Mouse (Mus musculus): Measurements from ENCODE around the gene Psmd5.

The Psmd5 gene

DNA sequence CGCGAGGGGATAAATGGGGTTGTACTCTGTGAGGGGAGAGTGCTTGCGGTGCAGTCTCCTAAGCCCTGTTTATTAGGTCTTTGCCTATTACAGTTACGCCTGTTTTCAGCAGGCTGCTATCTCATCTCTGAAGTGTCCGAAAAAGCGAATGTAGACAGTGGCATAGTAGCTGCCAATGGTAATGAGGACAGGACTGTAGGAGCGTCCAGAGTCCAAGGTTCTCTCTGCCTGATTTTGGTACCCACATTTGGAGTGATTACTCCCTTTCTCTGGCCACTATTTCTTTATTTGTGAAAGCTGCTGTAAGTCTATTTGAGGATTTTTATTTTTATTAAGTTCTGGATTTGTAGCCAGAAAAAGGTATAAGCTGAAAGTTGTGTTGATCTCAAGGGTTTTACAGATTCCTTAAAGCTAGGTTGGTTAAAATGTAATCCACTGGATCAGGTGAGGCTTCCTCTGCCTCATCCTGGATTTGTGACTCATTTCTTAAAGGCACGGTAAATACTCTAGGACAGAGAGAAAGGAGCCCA lies at the start of gene Psmd5:
TSS of gene Psmd5 (minus strand) at position 153 of the 530 bp plus-strand sequence.
- no peak for DNase-seq (ENCODE audit: low spot score in 2 of 2)

DNA sequence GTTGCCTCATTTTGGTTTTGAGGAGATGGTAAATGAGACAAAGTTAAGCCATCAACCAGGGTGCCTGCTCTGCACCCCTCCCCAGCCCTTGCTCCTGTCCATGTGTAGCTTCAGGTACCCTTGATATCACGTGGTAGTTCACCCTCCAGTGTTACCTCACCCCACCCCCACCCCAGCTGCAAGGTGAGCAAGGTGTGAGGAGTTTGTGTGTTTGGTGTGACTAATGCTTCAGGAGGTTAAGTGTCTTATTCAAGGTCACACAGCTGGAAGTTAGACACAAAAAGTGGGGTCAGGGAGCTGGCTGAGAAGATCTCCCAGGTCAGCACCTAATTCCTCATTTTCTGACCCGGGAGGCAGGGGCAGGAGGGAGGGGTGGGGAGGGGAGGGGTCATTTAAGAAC lies 48.0 kb upstream of the Psmd5 start:
- DNase-seq (ENCODE audit: low spot score in 2 of 2): no peak

DNA sequence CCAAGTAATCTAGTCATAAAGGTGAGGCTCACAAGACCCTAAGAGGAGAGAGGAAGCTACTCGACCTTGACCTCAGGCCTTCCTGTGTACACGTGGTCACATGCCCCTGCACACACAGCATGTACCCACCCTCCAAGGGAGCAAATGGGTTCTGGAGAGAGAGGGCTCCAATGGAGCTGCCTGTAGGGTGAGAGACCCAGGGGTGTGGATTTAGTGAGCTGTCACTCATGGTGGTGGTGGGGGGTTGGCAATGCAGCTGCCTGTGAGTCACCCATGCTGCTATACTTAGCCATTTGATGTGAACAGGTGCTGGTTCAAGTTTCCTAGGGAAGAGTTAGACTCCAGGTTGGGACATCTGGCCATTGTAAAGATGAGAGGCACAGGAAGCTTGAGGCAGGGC lies 45.4 kb upstream of the Psmd5 start:
- DNase-seq (ENCODE audit: low spot score in 2 of 2): no peak

DNA sequence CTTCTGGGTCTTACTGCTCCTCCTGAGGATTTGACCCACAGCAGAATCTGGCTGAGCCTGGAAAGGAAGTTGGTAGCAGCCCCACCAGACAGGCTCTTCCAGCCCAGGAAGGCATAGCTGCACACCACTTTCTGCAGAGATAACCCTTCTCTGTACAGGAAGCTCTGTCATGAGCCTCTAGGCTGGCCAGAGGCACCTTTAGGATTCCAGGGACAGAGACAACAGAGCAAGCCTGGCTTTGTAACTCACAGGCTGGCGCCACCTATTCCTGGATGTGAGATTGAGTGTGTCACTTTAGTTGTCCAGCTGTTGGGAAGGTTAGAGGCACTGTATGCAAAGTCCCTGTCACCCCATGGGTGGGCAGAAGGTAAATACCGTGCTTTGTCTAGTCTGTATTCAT lies 40.3 kb upstream of the Psmd5 start:
- DNase-seq (ENCODE audit: low spot score in 2 of 2): no peak

DNA sequence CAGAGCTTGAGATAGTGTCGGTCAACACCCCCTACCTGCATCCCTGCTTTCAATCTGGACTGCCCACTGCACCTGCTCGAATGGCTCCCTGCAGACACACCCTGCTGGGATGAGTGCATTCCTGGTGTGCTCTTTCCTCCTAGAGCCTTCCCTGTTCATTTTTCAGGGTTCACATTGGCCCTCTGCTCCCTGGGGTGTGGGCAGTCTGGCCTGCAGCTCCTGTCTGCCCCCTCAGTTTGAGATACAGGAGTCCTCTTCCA lies 40.0 kb upstream of the Psmd5 start:
- DNase-seq (ENCODE audit: low spot score in 2 of 2): no peak

DNA sequence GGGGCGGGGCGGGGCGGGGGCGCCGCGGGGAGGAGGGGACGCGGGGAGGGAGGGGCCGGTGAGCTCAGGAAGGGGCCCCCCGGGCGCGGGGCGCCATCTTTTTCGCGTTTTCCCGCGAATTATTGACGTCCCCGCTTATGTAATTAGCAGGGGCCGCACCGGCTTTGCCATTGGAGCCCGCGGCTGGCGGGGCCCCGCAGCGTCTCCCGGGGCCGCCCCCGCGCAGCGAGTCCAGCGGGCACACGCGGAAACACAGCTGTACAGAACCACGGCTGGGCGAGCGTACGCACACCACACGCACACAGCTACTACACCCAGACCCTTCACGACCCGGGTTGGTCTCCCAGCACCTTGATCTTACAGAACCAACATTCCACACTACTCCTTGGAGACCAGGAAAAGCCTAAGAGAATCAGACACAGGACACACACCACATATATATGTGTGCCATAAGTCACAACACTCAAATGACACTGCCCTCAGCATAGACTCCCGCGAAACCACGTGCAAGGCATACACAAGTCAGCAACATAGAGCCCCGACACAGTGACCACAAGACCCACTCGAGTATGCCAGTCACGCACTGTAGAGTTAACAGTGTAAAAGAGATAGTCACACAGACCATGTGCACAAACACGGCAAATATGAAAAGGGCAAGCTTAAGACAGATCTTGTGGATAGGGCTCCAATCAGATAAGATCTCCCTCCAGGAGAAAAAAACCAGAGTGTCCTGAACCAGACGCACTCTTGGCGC lies 39.5 kb upstream of the Psmd5 start:
- peak in 1 of 2 experiments; percentile 33 for DNase-seq (ENCODE audit: low spot score in 2 of 2)

DNA sequence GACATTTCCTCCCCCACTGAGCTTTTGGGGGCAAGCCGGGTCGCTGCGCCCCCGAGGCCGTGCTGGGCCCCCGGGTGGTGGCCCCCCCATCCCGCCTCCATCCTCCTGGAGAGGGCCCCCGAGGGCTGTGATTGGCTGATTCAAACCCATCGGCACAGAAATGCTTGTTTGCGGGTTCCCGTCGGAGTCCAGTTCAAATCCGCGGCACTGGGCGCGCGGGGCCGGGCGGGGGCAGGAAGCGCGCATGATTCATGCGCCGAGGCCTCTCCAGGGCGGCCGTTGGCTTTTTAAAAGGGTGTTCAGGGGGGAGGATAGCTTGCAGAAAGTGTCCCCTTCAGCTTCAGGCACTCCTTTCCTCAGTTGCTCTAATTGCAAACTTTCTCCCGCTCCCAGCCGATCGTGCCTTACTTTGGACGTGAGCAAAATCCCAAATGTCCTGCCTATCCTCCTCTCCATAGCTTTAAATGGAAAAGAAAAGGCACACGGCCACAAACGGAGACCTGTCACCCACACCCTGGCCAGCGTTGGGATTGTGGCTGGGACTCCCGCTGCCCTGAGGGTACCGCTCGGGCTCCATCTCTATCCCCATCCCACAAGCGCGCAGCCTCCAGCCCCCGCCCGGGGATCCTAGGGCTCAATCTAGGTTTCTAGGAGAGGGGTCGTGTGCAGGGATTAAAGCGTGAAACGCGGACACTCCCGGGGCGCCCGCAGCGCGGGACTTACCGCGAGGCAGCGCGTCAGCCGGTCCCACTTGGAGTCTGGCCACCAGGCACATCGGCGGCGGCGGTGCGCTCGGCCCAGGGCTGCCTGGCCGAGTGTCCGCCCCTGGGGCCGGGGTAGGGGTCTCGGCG lies 38.7 kb upstream of the Psmd5 start, which contains the start of gene Phf19:
TSS of gene Phf19 (minus strand) at position 809 of the 851 bp plus-strand sequence.
- DNase-seq (ENCODE audit: low spot score in 2 of 2): peak; percentile 23 to 32

DNA sequence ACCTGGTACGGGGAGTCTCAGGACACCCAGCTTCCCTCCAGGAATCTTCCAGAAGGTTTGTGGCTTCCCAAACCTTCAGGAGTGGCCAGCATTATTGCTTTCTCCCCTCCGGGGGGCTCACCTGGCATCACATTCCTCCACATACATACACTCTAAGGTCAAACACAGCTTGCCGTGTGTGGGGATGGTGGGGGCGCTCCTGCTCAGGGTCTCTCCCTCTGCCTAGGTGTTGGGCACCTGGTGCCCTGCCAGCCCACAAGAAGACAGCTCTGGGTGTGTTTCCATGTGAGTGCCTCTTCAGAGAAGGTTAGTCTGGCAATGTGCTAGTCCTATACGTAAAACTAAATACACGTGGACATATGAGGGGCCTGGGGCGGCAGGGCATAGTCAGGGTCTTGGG lies 37.8 kb upstream of the Psmd5 start:
- DNase-seq (ENCODE audit: low spot score in 2 of 2): no peak

DNA sequence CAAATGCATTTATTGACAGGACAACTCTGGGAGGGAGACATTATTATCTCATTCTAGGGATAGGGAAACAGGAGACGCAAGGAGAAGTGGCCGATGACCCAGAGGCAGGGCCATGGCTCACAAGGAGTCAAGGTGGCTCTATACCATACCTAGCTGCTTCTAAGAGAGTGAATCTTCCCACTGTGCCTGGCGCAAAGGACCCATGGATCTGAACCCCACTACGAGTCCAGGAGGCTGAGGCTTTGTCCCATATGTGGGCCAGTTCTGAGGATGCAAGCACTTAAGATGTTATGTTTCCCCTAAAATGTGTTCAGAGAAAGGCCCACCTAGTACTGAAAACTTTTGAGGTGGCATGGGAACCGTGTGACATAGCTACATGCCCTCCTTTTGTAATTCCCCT lies 37.1 kb upstream of the Psmd5 start:
- no peak for DNase-seq (ENCODE audit: low spot score in 2 of 2)

DNA sequence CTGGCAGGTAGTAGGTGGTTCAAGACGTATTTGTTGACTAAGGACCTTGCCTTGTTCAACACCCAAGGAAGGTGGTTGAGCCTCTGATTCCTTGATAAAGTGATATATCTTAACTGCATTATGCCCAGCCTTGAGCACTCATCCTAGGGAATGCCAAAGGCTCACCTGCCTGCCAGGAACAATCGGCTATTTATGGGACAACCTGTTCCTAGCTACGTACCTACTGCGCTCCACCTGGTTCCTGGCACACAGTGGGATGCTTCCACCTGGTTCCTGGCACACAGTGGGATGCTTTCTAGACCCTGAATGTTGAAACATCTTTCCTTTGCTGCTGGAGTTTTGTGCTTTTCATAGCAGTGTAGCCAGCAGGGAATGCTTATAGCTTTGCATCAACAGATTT lies 35.0 kb upstream of the Psmd5 start:
- no peak for DNase-seq (ENCODE audit: low spot score in 2 of 2)

DNA sequence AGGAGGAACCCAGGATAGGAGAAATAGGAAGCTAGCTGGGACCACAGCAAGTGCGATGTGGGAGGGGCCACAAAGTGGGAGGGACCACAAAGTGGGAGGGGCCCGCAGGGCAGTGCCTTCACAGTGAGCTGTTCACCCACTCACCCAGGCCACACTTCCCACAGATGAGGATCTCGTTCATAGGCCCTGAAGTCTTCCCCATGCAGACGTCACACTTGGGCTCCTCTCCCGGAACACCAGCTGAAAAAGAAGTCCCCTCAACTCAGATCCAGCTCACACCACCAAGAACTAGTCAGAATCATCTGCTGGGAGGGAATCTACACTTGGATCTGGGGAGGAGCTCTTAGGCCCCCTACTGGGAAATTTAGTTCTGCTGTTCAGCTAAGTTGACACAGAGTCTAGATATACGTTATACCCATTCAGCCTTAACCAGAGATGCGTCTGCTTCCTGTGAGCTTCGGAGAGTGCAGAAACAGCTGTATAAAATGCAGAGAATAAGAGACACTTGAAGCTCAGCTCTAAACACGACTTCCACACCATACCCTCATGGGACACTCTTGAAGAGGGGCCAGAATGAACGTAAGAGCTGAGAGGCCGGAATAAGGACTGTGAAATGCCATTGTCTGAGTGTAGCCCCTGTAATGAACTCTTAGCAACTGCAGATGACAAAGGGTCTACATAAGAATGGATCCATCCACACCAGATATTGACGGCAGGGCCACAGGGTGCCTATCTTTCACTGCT lies 32.3 kb upstream of the Psmd5 start:
- DNase-seq (ENCODE audit: low spot score in 2 of 2): peak; percentile 54 to 67

DNA sequence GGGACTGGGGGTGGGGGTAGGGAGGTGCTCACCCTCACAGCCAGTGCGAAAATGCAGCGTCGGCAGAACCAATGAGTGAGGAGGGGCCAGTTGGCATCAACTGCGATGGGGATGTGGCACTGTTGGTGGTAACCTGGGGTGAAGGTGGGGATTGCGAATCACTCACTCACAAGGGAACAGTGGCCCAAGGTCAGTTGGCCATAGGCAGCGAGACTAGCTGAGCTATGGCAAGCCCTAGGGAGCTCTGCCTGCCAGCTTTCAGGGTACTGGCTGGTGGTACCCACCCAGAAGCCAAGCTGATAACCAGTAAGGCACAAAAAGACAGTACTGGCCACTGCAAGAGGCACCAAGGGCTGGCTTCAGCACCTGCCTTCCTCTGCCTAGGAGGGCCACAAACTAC lies 31.7 kb upstream of the Psmd5 start:
- no peak for DNase-seq (ENCODE audit: low spot score in 2 of 2)

DNA sequence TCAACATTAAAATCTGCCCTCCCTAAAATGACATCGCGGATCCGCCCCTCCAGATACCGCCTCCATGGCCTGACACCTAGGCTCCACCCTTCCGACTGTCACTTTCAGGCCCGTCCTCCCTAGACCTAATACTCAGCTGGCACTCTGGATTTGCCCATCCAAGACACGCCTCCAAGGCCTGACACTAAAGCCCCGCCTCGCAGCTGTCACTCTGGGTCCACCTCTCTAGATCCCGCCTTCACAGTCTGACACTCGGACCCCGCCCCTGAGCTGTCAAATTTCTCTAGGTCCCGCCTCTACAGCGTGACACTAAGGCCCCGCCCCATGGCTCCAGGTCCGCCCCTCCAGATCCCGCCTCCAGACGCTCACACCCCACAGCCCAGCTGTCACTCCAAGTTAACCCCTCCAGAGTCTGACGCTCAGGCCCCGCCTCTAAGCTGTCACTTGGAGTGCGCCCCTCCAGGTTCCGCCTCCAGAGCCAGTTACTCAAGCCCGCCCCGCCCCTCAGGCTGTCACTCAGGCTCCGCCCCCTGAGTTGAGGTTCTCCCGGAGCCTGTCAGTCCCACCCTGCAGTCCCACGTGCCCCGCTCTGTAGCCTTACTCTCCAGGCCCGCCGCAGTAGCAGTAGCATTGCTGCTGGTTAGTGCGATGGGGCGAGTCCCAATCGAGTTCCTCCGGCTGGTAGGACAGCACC lies 30.2 kb upstream of the Psmd5 start:
- peak; percentile 94 to 96 for DNase-seq (ENCODE audit: low spot score in 2 of 2)

DNA sequence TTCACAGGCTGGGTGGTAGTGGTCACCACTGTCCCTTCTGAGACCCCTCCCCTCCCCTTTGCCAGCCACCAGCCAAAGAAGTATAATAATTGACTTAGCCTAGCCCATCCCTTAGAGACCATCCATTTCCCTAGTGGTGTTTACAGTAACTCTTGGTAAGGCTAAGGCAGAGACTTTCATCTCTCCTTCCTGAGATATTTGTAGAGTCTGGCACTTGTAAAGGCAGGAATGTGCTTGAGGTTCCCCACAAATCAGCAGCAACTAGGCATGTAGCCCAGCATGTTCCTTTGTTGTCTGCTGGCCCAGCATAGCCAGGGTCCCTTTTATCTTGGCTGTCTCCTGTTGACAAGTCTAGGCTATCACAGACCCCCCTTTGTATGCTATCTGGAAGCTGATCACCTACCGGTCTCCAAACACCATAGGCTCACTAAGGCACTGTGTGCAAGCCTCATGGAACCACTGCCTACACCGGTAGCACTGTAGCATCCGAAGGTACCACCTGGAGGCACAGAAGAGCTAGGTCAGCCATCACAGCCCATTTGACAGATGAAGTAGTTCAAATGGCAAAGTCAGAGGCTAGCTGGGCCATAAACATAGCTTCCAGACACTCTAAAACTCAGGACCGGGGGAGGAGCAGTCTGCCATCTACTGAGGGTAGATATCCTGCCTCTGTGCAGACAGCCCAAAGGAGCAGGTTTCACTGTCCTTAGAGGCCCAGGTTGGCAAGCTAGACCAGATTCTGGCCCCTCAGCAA lies 29.1 kb upstream of the Psmd5 start:
- DNase-seq (ENCODE audit: low spot score in 2 of 2): no peak

DNA sequence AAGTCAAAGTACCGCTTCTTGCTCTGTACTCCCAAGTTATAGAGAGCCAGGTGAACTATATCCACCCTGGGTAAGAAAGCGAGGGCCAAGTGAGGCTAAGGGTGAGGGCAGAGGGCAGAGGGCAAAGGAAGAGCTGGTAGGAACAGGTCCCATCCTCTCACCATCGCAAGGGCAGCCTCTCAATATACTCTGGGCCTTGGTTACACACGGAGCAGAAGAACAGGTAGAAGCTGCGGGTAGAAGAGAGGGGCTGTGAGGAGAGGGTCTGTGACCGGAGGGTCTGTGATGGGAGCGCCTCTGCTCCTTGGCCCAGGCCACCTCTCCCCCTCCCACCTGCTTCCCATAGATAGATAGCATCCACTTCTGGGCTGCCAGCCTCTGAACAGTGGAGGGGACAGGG lies 28.4 kb upstream of the Psmd5 start:
- no peak for DNase-seq (ENCODE audit: low spot score in 2 of 2)

DNA sequence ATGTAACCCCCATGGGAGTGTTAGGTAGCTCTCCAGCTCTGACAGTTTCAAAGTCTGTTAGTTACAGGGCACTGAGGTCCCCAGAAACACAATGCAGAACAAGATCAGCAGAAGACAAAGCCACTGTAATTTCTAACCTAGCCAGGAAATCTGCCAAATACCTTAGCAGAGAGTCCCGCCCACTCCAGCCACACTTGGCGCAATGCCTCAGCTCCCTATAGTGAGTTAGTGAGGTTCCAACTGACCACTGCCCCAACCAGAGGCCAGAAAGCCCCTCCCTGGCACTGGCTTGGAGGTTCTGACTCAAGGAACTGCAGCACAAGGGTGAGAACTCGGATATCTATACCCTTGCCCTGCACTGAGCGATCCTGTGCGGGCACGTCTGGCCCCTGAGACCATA lies 28.0 kb upstream of the Psmd5 start:
- DNase-seq (ENCODE audit: low spot score in 2 of 2): no peak

DNA sequence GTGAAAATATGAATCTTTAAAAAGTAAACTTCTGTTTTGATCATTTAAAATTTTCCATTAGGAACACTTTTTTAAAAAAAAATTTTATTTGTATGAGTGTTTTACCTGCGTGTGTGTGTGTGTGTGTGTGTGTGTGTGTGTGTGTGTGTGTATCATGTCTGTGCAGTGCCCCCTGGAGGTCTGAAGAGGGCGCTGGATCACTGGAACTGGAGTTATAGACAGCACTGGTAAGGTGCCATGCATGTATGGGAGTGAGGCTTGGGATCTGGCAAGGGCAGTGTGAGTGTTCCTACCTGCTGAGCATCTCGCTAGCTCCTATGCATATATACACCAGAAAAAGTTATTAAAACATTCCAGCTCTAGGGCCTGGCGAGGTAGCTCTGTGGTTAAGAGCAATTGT lies 27.0 kb upstream of the Psmd5 start:
- no peak for DNase-seq (ENCODE audit: low spot score in 2 of 2)

DNA sequence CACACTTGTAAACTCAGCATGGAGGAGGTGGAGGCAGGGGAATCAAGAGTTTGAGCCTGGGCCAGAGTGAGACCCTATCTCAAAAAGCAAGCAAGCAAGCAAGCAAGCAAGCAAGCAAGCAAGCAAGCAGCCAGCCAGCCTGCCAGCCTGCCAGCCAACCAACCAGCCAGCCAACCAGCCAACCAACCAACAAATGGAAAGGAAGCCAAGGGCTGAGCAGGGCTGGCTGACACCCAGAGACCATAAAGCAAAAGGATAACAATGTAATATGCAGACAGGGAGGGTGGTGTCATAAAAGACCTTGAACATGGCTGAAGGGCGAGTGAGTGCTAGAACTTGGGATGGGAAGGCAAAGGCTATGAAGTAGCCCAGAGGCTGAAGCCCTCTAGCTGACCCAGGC lies 25.6 kb upstream of the Psmd5 start:
- no peak for DNase-seq (ENCODE audit: low spot score in 2 of 2)

DNA sequence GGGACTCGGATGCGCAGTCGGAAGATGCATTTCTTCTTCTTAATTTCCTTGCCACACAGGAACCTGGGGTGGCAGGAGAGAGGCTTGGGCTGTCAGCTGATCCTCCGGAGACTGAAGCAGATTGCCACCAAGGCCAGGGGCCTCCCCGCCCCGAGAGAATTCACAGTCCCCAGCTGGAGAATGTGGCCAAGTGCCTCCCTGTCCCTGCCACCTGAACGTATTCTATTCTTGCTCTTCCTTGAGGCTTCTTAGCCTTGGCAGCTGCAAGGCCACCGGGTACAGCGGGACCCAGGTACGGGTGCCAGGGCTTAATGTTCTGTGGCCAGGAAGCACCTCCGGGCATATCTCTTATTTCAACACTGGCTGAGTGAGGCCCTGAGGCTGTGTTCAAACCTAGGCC lies 24.9 kb upstream of the Psmd5 start:
- no peak for DNase-seq (ENCODE audit: low spot score in 2 of 2)

DNA sequence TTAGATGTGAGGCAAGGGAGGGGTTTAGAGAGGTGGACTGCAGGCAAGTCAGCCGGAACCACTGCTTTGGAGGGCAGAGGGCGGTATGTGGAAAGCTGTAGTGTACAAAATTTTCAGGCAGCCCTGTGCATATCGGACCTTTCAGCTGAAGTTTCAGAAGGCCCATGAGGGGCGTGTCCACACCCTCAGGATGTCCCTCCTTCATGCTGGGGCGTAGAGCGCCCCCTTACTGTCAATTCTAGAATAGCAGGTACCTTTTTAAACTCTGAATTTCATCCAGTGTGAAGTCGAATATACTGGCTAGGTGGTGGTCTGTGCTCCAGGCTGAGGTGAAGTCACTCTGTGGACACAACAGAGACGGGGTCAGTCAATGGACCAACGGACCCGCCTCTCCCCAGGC lies 23.1 kb upstream of the Psmd5 start:
- peak in 1 of 2 experiments; percentile 35 for DNase-seq (ENCODE audit: low spot score in 2 of 2)

DNA sequence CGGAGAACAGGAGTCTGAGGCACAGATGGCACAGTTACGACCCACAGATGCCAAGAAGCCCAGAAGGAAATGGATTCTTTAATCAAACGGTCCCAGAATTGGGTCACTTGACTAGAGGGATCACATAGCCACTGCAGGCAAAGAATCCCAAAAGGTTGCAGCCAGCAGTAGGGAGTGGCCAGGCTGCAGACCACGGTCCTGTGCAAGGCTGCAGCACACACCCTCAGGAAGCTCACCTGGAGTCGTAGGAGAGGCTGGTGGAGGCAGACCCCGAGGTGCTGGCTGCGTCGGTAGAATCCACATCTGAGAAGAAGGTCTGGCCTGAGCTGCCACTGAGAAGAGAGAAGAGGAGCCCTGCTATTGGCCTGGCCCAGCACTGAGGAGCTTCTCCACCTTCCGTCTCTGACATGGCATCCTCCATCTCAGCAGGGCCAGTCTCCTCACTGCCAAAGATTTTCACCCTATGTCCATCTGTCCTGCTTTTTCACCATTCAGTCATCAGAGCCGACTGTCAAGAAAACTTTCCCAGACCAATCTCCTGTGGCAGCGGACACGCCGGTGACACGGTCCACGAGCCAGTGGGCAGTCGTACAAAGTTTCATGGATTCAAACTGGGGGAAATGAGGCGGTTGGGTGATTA lies 22.2 kb upstream of the Psmd5 start:
- DNase-seq (ENCODE audit: low spot score in 2 of 2): no peak

Measured in spleen, postnatal 14 days (tissue).